Mouse (Mus musculus): ENCODE results near the gene Atg14. TPM values are rescaled to one million over a fixed set of nuclear protein-coding genes. Genes with fewer than 3 reads are reported as not detected.
"Not testable (repeated sequence)": the region's sequence is repeated elsewhere in the genome, so short reads cannot be mapped to it uniquely, and the experiment has no call there.

The Atg14 gene
- polyA plus RNA-seq, 1 experiment from 2014 or later = 19.4 TPM

DNA sequence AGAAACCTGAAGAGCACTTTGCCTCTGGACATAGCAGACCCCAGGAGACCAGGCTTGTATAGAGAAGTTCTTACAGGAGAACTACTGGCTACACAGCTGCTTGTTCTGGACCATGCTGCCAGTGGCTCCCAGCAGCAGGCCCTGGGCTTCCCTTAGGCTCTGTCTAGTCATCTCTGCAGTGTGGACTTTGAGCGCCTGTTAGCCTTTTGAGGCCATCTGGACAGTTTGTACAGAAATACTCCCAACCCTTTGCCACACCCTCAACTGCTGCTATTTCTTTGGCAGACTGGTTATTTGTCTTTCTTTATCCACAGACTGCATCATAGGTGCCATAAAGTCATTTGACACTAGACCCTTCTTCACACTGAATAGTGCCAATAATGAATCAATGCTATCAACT lies 35.4 kb downstream of the Atg14 start:
- no peak for DNase-seq (ENCODE audit: low spot score)
- H3K4me1 ChIP-seq = peaks cover 14% of the 10 kb centered on the region
- peaks cover 34% of the 10 kb centered on the region for H3K36me3 ChIP-seq (replicated peaks)
- no peak overlapping the region for H3K27ac ChIP-seq (replicated peaks)
- 95% methylated on average over 1 of the region's 1 CpGs for WGBS
- H3K27me3 ChIP-seq (replicated peaks; ENCODE audit: low read depth, poor library complexity, severe bottlenecking) = no peaks in the 10 kb centered on the region
- H3K4me3 ChIP-seq = no peak overlapping the region
- no peaks in the 10 kb centered on the region for H3K9me3 ChIP-seq

- 78% methylated on average over 5 of the region's 5 CpGs for WGBS
- Histone ChIP-seq H3K27ac (replicated peaks) (peak overlapping the region; percentile 45), H3K4me1 (peaks cover 14% of the 10 kb centered on the region), H3K9me3 (no peaks in the 10 kb centered on the region), H3K27me3 (replicated peaks; ENCODE audit: low read depth, poor library complexity, severe bottlenecking) (no peaks in the 10 kb centered on the region), H3K36me3 (replicated peaks) (peaks cover 33% of the 10 kb centered on the region), H3K4me3 (no peak overlapping the region)
- no peak for DNase-seq (ENCODE audit: low spot score)
These were observed 36.3 kb downstream of the Atg14 start for GRCm38 (mm10) chr14:47534176-47534525.

- WGBS = 43% methylated on average over 11 of the region's 11 CpGs
- no peak overlapping the region for H3K4me3 ChIP-seq
- H3K27me3 ChIP-seq (replicated peaks; ENCODE audit: low read depth, poor library complexity, severe bottlenecking) = no peaks in the 10 kb centered on the region
- H3K9me3 ChIP-seq = no peaks in the 10 kb centered on the region
- peaks cover 14% of the 10 kb centered on the region for H3K4me1 ChIP-seq
- H3K36me3 ChIP-seq (replicated peaks) = peaks cover 32% of the 10 kb centered on the region
- H3K27ac ChIP-seq (replicated peaks) = no peak overlapping the region; the same call in 1 of the 2 replicates
- peak; percentile 78 for DNase-seq (ENCODE audit: low spot score)
These were observed 36.9 kb downstream of the Atg14 start for GRCm38 (mm10) chr14:47533365-47534175.

GRCm38 (mm10) chr14:47532496-47532895 lies 38.0 kb downstream of the Atg14 start:
- Histone ChIP-seq H3K27me3 (replicated peaks; ENCODE audit: low read depth, poor library complexity, severe bottlenecking) (no peaks in the 10 kb centered on the region), H3K4me3 (no peak overlapping the region), H3K36me3 (replicated peaks) (peaks cover 32% of the 10 kb centered on the region), H3K9me3 (no peaks in the 10 kb centered on the region), H3K4me1 (peaks cover 14% of the 10 kb centered on the region), H3K27ac (replicated peaks) (no peak overlapping the region)
- DNase-seq (ENCODE audit: low spot score) = no peak
- 84% methylated on average over 1 of the region's 1 CpGs for WGBS

GRCm38 (mm10) chr14:47529592-47529991 lies 40.9 kb downstream of the Atg14 start:
- H3K27me3 ChIP-seq (replicated peaks; ENCODE audit: low read depth, poor library complexity, severe bottlenecking); H3K4me3 ChIP-seq; DNase-seq (ENCODE audit: low spot score); H3K27ac ChIP-seq (replicated peaks); H3K9me3 ChIP-seq: not testable (repeated sequence)
- WGBS = 95% methylated on average over 12 of the region's 12 CpGs
- Histone ChIP-seq H3K36me3 (replicated peaks) (peaks cover 32% of the 10 kb centered on the region), H3K4me1 (peaks cover 14% of the 10 kb centered on the region)

DNA sequence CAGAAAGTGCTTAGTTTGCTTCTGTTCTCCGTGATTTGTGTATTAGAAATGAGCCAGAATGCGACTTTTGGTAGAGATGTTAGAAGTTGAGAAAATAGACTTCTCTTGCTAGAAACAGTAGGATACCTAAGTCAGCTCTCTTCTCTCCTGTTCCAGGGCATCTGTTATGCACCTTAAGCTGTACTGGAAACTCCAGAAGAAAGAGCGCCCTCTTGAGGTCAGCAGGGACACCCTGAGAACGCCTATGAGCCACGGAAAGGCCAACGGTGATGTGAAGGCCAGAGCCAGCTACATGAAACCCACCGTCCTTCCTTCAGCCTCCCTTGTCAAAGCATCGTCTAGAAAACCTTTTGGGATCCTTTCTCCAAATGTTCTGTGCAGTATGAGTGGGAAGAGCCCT lies 41.4 kb downstream of the Atg14 start:
- peak; percentile 47 for DNase-seq (ENCODE audit: low spot score)
- 43% methylated on average over 8 of the region's 8 CpGs for WGBS
- no peak overlapping the region for H3K27ac ChIP-seq (replicated peaks)
- peaks cover 9% of the 10 kb centered on the region for H3K4me1 ChIP-seq
- peaks cover 32% of the 10 kb centered on the region for H3K36me3 ChIP-seq (replicated peaks)
- H3K9me3 ChIP-seq = no peaks in the 10 kb centered on the region
- no peaks in the 10 kb centered on the region for H3K27me3 ChIP-seq (replicated peaks; ENCODE audit: low read depth, poor library complexity, severe bottlenecking)
- no peak overlapping the region for H3K4me3 ChIP-seq

GRCm38 (mm10) chr14:47528293-47528692 lies 42.2 kb downstream of the Atg14 start:
- Histone ChIP-seq H3K27me3 (replicated peaks; ENCODE audit: low read depth, poor library complexity, severe bottlenecking) (no peaks in the 10 kb centered on the region), H3K27ac (replicated peaks) (no peak overlapping the region), H3K36me3 (replicated peaks) (peaks cover 32% of the 10 kb centered on the region), H3K4me1 (peaks cover 3% of the 10 kb centered on the region), H3K4me3 (no peak overlapping the region), H3K9me3 (no peaks in the 10 kb centered on the region)
- 82% methylated on average over 3 of the region's 3 CpGs for WGBS
- no peak for DNase-seq (ENCODE audit: low spot score)

DNA sequence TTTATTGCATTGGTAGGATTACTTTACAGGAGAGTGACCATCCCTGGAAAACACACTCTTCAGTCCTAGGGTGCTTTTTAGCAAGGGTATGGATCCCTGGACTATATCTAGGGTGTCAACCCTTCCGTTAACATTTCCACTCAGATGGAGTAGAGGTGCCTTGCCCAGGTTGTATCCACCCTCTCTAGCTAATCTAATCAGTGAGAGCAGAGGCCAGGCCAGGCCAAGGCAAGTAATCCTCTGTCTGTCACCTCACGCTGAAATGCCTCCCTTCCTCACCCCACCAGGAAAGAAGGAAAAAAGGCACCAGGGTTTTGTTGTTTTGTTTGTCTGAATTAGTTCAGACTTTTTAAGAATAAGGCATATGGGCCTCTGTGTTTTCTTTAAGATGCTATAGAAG lies 42.6 kb downstream of the Atg14 start:
- Histone ChIP-seq H3K36me3 (replicated peaks) (peaks cover 32% of the 10 kb centered on the region), H3K4me3 (no peak overlapping the region), H3K4me1 (no peaks in the 10 kb centered on the region), H3K9me3 (no peaks in the 10 kb centered on the region), H3K27me3 (replicated peaks; ENCODE audit: low read depth, poor library complexity, severe bottlenecking) (no peaks in the 10 kb centered on the region), H3K27ac (replicated peaks) (no peak overlapping the region)
- 83% methylated on average over 2 of the region's 2 CpGs for WGBS
- no peak for DNase-seq (ENCODE audit: low spot score)

DNA sequence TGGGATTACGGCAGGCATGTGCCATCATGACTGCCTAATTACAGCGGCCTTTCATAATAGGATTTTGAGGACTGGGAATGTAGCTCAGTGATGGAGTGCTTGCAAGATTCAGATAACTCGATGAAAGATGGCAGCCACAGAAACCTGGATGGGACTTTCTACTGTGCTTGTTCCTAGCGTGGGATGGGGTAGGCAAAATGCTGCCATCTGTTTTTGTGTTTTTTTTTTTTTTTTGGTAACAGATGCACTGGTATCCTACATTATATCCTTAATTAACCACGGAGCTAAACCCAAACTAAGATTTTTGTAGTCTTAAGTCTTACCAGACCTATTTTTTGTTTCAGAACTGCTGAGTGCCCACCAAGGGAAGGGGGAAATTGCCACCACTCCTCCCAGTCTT lies 44.6 kb downstream of the Atg14 start:
- no peak overlapping the region for H3K27ac ChIP-seq (replicated peaks)
- peaks cover 17% of the 10 kb centered on the region for H3K36me3 ChIP-seq (replicated peaks)
- H3K27me3 ChIP-seq (replicated peaks; ENCODE audit: low read depth, poor library complexity, severe bottlenecking) = no peaks in the 10 kb centered on the region
- no peaks in the 10 kb centered on the region for H3K4me1 ChIP-seq
- DNase-seq (ENCODE audit: low spot score) = no peak
- H3K4me3 ChIP-seq = no peak overlapping the region
- H3K9me3 ChIP-seq = no peaks in the 10 kb centered on the region
- WGBS = 86% methylated on average over 5 of the region's 5 CpGs

GRCm38 (mm10) chr14:47525374-47525773 lies 45.1 kb downstream of the Atg14 start:
- Histone ChIP-seq H3K4me1 (no peaks in the 10 kb centered on the region), H3K36me3 (replicated peaks) (peaks cover 12% of the 10 kb centered on the region), H3K4me3 (no peak overlapping the region), H3K27ac (replicated peaks) (no peak overlapping the region), H3K9me3 (no peaks in the 10 kb centered on the region), H3K27me3 (replicated peaks; ENCODE audit: low read depth, poor library complexity, severe bottlenecking) (no peaks in the 10 kb centered on the region)
- 82% methylated on average over 8 of the region's 8 CpGs for WGBS
- no peak for DNase-seq (ENCODE audit: low spot score)

DNA sequence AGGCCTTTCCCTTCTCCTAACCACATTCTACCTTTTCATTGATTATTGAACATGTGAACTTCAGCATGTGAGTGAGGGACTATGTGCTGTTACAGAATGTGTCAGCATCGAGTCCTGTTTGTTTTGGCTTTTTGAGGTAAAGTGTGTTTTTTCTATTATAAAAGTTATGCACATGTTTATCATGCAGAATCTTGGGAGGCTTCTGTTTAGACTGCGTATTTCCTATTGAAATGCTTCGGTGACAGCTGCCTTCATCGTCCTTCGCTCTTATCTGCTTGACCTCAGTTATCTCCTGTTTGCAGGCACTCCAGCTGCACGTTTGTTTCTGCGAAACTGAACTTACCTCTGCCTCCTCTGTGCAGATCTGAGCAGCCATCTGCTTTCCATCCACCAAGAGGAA lies 48.1 kb downstream of the Atg14 start:
- DNase-seq (ENCODE audit: low spot score) = no peak
- H3K27me3 ChIP-seq (replicated peaks; ENCODE audit: low read depth, poor library complexity, severe bottlenecking) = no peaks in the 10 kb centered on the region
- H3K4me1 ChIP-seq = no peaks in the 10 kb centered on the region
- H3K9me3 ChIP-seq = no peaks in the 10 kb centered on the region
- no peak overlapping the region for H3K4me3 ChIP-seq
- H3K27ac ChIP-seq (replicated peaks) = no peak overlapping the region
- WGBS = 89% methylated on average over 7 of the region's 7 CpGs
- no peaks in the 10 kb centered on the region for H3K36me3 ChIP-seq (replicated peaks)

DNA sequence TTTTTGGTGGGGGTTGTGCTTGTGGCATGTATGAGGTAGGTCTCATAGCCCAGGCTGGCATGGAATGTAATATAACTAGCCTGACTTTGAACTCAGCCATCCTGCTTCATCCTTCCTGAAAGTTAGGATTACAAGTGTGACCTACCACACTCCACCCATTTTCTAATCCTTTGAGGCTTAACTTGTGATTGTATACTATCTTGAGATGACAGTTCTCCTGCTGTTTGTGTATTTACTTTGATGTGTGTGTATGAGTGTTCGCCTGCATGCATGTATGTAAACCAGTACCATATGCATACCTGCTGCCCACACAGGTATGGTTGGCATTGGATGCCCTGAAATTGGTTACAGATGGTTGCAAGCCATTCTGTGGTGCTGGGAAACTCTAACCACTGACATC lies 48.8 kb downstream of the Atg14 start:
- WGBS = 88% methylated on average over 1 of the region's 1 CpGs
- no peak for DNase-seq (ENCODE audit: low spot score)
- no peak overlapping the region for H3K27ac ChIP-seq (replicated peaks)
- no peaks in the 10 kb centered on the region for H3K4me1 ChIP-seq
- H3K9me3 ChIP-seq = no peaks in the 10 kb centered on the region
- no peaks in the 10 kb centered on the region for H3K36me3 ChIP-seq (replicated peaks)
- no peak overlapping the region for H3K4me3 ChIP-seq
- H3K27me3 ChIP-seq (replicated peaks; ENCODE audit: low read depth, poor library complexity, severe bottlenecking) = no peaks in the 10 kb centered on the region

- 87% methylated on average over 13 of the region's 13 CpGs for WGBS
- H3K9me3 ChIP-seq = no peaks in the 10 kb centered on the region
- H3K27ac ChIP-seq (replicated peaks) = no peak overlapping the region
- no peaks in the 10 kb centered on the region for H3K36me3 ChIP-seq (replicated peaks)
- no peak overlapping the region for H3K4me3 ChIP-seq
- no peak for DNase-seq (ENCODE audit: low spot score)
- H3K4me1 ChIP-seq = no peaks in the 10 kb centered on the region
- no peaks in the 10 kb centered on the region for H3K27me3 ChIP-seq (replicated peaks; ENCODE audit: low read depth, poor library complexity, severe bottlenecking)
These were observed 49.5 kb downstream of the Atg14 start for GRCm38 (mm10) chr14:47520751-47521449.
